Mouse (Mus musculus) bone marrow macrophage, adult 2 months (primary cell): Measurements from ENCODE around the gene Runx3. TPM values are rescaled to one million over a fixed set of nuclear protein-coding genes. Genes with fewer than 3 reads are reported as not detected.

Experiments
- H3K27ac ChIP-seq: 2 replicates; pipeline ENCODE4 v1.5.1; 2012; ENCODE audit warnings: low read depth, low read length; ENCODE audit not compliant: insufficient read depth
- H3K4me1 ChIP-seq: 2 replicates; pipeline ENCODE4 v1.6.1; 2012; ENCODE audit warnings: low read length; ENCODE audit not compliant: control insufficient read depth, insufficient read depth
- H3K4me3 ChIP-seq: 2 replicates; pipeline ENCODE4 v1.5.1; 2012; ENCODE audit warnings: mild to moderate bottlenecking, low read length, moderate library complexity; ENCODE audit not compliant: insufficient read depth
- CTCF ChIP-seq: IDR thresholded peaks from 2 replicates; pipeline ENCODE4 v1.5.1; 2012; ENCODE audit warnings: low read depth, mild to moderate bottlenecking, low read length, moderate library complexity
- POLR2A ChIP-seq: IDR thresholded peaks from 2 replicates; pipeline ENCODE4 v1.6.1; 2012; ENCODE audit warnings: mild to moderate bottlenecking, low read depth, low read length, borderline replicate concordance
- polyA plus RNA-seq: library from polyadenylated mRNA; stranded (reverse); fragments of >200 nt; gene quantifications from 2 replicates; pipeline ENCODE4 v1.2.4, GENCODE M21; 2012; ENCODE audit not compliant: missing spikeins, insufficient read depth, insufficient read length

Runx3 gene
- polyA plus RNA-seq, 1 experiment, result 1.6 TPM

DNA sequence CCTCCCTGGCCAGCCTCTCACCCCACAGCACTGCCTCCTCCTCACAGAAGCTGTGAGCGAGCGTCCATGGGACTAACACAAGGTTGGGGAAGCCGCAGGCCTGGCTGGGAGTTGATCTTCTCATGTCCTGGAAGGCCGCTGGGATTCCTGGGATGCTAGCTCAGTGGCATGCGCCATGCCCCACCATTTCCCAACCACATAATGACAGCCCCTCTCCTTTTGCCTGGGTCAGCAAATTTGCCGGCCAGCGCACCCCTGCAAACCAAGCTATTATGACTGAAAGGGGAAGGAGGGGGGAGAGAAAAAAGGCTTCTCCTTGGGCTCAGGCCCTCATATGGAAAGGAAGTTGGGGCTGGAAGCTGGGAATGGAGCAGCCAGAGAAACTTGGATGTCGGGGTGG lies 6.8 kb upstream of the Runx3 start:
- H3K4me3 ChIP-seq, result no peak overlapping the region
- no peak overlapping the region for H3K27ac ChIP-seq
- no peaks in the 10 kb centered on the region for H3K4me1 ChIP-seq
- no peak for TF ChIP-seq POLR2A
- no peak for TF ChIP-seq CTCF

GRCm38 (mm10) chr4:135114301-135114700 lies 6.2 kb upstream of the Runx3 start:
- Histone ChIP-seq H3K4me3 (no peak overlapping the region), H3K4me1 (no peaks in the 10 kb centered on the region), H3K27ac (no peak overlapping the region)
- TF ChIP-seq CTCF, result no peak
- TF ChIP-seq POLR2A, result no peak

- TF ChIP-seq POLR2A, result no peak
- TF ChIP-seq CTCF, result no peak
- Histone ChIP-seq H3K27ac (no peak overlapping the region), H3K4me3 (no peak overlapping the region), H3K4me1 (no peaks in the 10 kb centered on the region)
Measured at GRCm38 (mm10) chr4:135115426-135116170, 4.9 kb upstream of the Runx3 start.

- H3K4me3 ChIP-seq, result no peak overlapping the region
- H3K27ac ChIP-seq, result no peak overlapping the region
- no peak for TF ChIP-seq POLR2A
- TF ChIP-seq CTCF, result no peak
- no peaks in the 10 kb centered on the region for H3K4me1 ChIP-seq
Measured at GRCm38 (mm10) chr4:135116391-135116790, 4.1 kb upstream of the Runx3 start.

- no peak overlapping the region for H3K27ac ChIP-seq
- no peaks in the 10 kb centered on the region for H3K4me1 ChIP-seq
- no peak for TF ChIP-seq POLR2A
- no peak for TF ChIP-seq CTCF
- no peak overlapping the region for H3K4me3 ChIP-seq
Measured at GRCm38 (mm10) chr4:135117846-135118245, 2.6 kb upstream of the Runx3 start.

GRCm38 (mm10) chr4:135118855-135119474 lies 1.5 kb upstream of the Runx3 start:
- no peak for TF ChIP-seq CTCF
- TF ChIP-seq POLR2A, result no peak
- no peak overlapping the region for H3K27ac ChIP-seq
- no peak overlapping the region for H3K4me3 ChIP-seq
- H3K4me1 ChIP-seq, result no peaks in the 10 kb centered on the region

DNA sequence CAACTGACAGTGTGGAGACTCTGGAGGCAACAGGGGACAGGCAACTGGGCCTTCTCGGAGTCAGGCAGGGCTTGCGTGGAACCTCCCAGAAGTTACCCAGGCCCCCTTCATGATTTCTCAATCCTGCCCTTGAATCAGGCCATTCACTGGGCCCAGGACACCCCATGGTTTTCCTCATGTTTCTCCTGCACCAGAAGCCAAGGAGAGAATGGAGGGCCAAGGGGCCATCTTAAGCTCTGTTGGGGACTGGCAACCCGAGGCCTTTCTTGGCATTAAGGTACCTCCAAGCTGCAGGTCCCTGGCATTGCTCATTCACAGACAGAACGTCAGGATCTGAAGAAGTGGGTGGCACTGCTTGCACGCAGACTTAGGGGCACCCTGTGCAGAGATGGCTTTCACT lies 3.3 kb downstream of the Runx3 start:
- H3K4me3 ChIP-seq, result no peak overlapping the region
- H3K27ac ChIP-seq, result no peak overlapping the region
- no peak for TF ChIP-seq POLR2A
- no peak for TF ChIP-seq CTCF
- H3K4me1 ChIP-seq, result peaks cover 4% of the 10 kb centered on the region

- H3K4me1 ChIP-seq, result peaks cover 11% of the 10 kb centered on the region
- no peak overlapping the region for H3K4me3 ChIP-seq
- TF ChIP-seq POLR2A (no peak), CTCF (no peak)
- no peak overlapping the region for H3K27ac ChIP-seq
Measured at GRCm38 (mm10) chr4:135124732-135125131, 4.3 kb downstream of the Runx3 start.

GRCm38 (mm10) chr4:135125152-135125551 lies 4.7 kb downstream of the Runx3 start:
- H3K4me1 ChIP-seq, result peaks cover 13% of the 10 kb centered on the region
- H3K27ac ChIP-seq, result no peak overlapping the region
- H3K4me3 ChIP-seq, result no peak overlapping the region
- TF ChIP-seq CTCF (no peak), POLR2A (no peak)

- Histone ChIP-seq H3K27ac (no peak overlapping the region), H3K4me1 (peaks cover 13% of the 10 kb centered on the region), H3K4me3 (no peak overlapping the region)
- 0 out of 2 replicates have a peak, but pooled peaks have one; percentile 18 for TF ChIP-seq CTCF
- no peak for TF ChIP-seq POLR2A
Measured at GRCm38 (mm10) chr4:135126385-135126784, 5.9 kb downstream of the Runx3 start.
